Mouse (Mus musculus): Measurements from ENCODE around the gene Nrap. TPM values are rescaled to one million over a fixed set of nuclear protein-coding genes. Genes with fewer than 3 reads are reported as not detected.
A peak's percentile ranks its signal among the peaks of the same experiment; 100 is the strongest.

Gene Nrap
- polyA plus RNA-seq, 1 experiment: 3.8 TPM

- Histone ChIP-seq H3K4me1 (ENCODE audit: control insufficient read depth, insufficient read depth, insufficient read length, low read length) (0 out of 2 replicates have a peak, but pooled peaks cover 2% of the 10 kb centered on the region), H3K4me3 (ENCODE audit: insufficient read depth, low read depth, low read length) (no peak overlapping the region), H3K27ac (replicated peaks; ENCODE audit: low read depth, low read length) (no peak overlapping the region)
Observed at GRCm38 (mm10) chr19:56406581-56406980, 16.7 kb upstream of the Nrap start.

DNA sequence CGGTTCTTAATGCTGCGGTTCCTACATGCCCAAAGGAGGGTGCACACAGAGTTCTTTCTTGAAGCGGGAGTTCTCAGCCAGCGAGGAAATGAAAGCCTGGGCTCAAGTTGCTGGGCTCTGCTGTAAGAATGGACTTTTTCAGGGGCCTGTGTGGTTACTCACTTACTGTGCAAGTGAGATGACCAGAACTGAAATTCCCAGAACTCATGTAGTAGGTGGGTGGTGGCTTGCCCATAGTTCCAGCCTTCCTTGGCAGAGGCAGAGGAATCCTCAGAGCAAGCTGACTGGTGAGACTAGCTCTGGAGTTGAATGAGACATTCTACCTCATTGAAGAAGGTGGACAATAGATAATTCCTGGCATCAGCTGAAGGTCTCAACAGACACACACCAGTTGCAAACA lies 16.0 kb upstream of the Nrap start:
- H3K27ac ChIP-seq (replicated peaks; ENCODE audit: low read depth, low read length): no peak overlapping the region
- H3K4me1 ChIP-seq (ENCODE audit: control insufficient read depth, insufficient read depth, insufficient read length, low read length): 0 out of 2 replicates have a peak, but pooled peaks cover 2% of the 10 kb centered on the region
- no peak overlapping the region for H3K4me3 ChIP-seq (ENCODE audit: insufficient read depth, low read depth, low read length)

DNA sequence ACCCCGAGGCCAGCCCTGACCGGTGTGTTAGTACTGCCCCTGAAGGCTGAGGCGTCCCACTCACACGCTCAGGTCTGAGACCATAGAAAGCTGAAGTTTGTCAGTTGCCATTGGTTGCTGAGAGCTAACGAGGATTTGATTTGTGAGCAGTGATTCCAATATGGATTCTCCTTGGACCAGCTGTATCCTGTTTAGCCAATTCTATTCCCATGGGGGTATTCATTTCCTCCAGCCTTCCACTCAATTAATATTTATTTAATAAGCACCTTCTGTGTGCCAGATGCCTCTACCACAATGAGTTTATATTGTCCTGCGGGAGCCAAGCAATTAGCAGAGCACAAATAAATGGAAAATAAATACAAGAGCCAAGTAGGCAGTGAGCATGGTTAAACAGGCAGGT lies 12.0 kb upstream of the Nrap start:
- H3K4me1 ChIP-seq (ENCODE audit: control insufficient read depth, insufficient read depth, insufficient read length, low read length): 0 out of 2 replicates have a peak, but pooled peaks cover 13% of the 10 kb centered on the region
- H3K4me3 ChIP-seq (ENCODE audit: insufficient read depth, low read depth, low read length): no peak overlapping the region
- H3K27ac ChIP-seq (replicated peaks; ENCODE audit: low read depth, low read length): peak overlapping the region; percentile 9; the same call in 1 of the 2 replicates

GRCm38 (mm10) chr19:56400200-56400599 lies 10.4 kb upstream of the Nrap start:
- no peak overlapping the region for H3K4me3 ChIP-seq (ENCODE audit: insufficient read depth, low read depth, low read length)
- 0 out of 2 replicates have a peak, but pooled peaks cover 13% of the 10 kb centered on the region for H3K4me1 ChIP-seq (ENCODE audit: control insufficient read depth, insufficient read depth, insufficient read length, low read length)
- no peak overlapping the region for H3K27ac ChIP-seq (replicated peaks; ENCODE audit: low read depth, low read length)

GRCm38 (mm10) chr19:56398528-56398795 lies 8.6 kb upstream of the Nrap start:
- Histone ChIP-seq H3K4me3 (ENCODE audit: insufficient read depth, low read depth, low read length) (peak overlapping the region; percentile 92; the same call in 1 of the 2 replicates), H3K4me1 (ENCODE audit: control insufficient read depth, insufficient read depth, insufficient read length, low read length) (0 out of 2 replicates have a peak, but pooled peaks cover 13% of the 10 kb centered on the region), H3K27ac (replicated peaks; ENCODE audit: low read depth, low read length) (peak overlapping the region; percentile 72)

GRCm38 (mm10) chr19:56397663-56398527 lies 8.1 kb upstream of the Nrap start:
- Histone ChIP-seq H3K4me3 (ENCODE audit: insufficient read depth, low read depth, low read length) (peak overlapping the region; percentile 92), H3K4me1 (ENCODE audit: control insufficient read depth, insufficient read depth, insufficient read length, low read length) (0 out of 2 replicates have a peak, but pooled peaks cover 13% of the 10 kb centered on the region), H3K27ac (replicated peaks; ENCODE audit: low read depth, low read length) (peak overlapping the region; percentile 72)

- H3K4me3 ChIP-seq (ENCODE audit: insufficient read depth, low read depth, low read length): peak within 1 kb of the TSS; percentile 92
- 0 out of 2 replicates have a peak, but pooled peaks cover 11% of the 10 kb centered on the region for H3K4me1 ChIP-seq (ENCODE audit: control insufficient read depth, insufficient read depth, insufficient read length, low read length)
- H3K27ac ChIP-seq (replicated peaks; ENCODE audit: low read depth, low read length): peak within 1 kb of the TSS; percentile 72
Observed at GRCm38 (mm10) chr19:56396669-56397621, 7.1 kb upstream of the Nrap start, which contains the start of gene Casp7. Gene Casp7 (plus strand): TSS chr19:56397129.

DNA sequence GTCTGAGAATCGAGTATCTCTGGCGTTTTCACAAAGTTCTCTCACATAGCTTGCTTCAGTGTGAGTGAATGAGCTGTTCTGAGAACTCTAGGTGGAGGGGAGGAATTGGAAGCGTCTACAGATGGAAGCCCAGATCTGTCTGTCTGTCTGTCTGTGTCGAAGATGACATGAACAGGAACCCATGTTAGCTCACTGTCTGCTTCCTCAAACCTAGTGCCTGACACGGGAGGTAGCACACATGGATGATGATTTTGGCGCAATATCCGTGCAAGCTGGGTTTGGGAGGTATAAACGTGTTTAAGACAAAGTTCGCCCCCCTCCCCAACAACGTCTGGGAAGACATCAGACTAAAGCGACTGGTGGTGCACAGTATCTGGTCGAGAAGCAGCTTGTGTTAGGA lies 6.4 kb upstream of the Nrap start:
- H3K4me3 ChIP-seq (ENCODE audit: insufficient read depth, low read depth, low read length): peak overlapping the region; percentile 92
- 0 out of 2 replicates have a peak, but pooled peaks cover 11% of the 10 kb centered on the region for H3K4me1 ChIP-seq (ENCODE audit: control insufficient read depth, insufficient read depth, insufficient read length, low read length)
- no peak overlapping the region for H3K27ac ChIP-seq (replicated peaks; ENCODE audit: low read depth, low read length)

DNA sequence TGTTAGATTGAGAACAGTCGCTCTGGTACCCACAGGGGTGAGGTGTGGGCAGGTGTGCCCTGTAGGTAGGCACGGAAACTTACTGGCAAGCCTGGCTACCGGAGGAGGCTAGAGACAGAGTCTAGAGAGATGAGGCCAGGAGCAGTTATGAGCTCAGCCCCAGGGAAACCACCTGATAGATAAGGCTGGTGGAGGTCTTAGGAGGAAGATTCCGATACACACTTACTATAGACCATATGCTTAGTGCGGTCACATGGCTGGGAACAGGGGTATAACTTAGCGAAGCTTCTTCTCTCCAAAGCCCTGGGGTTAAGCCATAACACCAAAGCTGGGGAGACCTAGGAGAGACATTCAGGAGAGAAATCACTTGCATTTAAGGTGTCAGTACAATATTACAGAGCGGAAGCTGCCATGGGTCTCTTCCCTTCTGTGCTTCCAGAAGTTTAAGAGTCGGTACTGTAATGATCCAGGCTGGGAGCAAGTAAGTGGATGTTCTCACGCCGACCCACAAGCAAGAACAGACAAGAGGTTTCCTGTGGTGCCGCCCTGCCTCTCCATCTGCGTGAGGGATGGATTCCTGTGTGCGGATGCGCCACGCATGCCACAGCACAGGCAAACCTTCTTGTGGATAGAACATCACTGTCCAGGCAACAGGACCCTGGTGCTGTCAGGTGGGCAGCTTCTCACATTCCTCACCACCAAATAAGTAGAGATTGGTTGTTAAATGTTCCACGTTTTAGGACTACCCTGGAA lies 5.5 kb upstream of the Nrap start:
- no peak overlapping the region for H3K27ac ChIP-seq (replicated peaks; ENCODE audit: low read depth, low read length)
- H3K4me1 ChIP-seq (ENCODE audit: control insufficient read depth, insufficient read depth, insufficient read length, low read length): 0 out of 2 replicates have a peak, but pooled peaks cover 11% of the 10 kb centered on the region
- no peak overlapping the region for H3K4me3 ChIP-seq (ENCODE audit: insufficient read depth, low read depth, low read length)

GRCm38 (mm10) chr19:56393311-56393866 lies 3.6 kb upstream of the Nrap start:
- Histone ChIP-seq H3K27ac (replicated peaks; ENCODE audit: low read depth, low read length) (no peak overlapping the region), H3K4me3 (ENCODE audit: insufficient read depth, low read depth, low read length) (no peak overlapping the region), H3K4me1 (ENCODE audit: control insufficient read depth, insufficient read depth, insufficient read length, low read length) (0 out of 2 replicates have a peak, but pooled peaks cover 6% of the 10 kb centered on the region)

DNA sequence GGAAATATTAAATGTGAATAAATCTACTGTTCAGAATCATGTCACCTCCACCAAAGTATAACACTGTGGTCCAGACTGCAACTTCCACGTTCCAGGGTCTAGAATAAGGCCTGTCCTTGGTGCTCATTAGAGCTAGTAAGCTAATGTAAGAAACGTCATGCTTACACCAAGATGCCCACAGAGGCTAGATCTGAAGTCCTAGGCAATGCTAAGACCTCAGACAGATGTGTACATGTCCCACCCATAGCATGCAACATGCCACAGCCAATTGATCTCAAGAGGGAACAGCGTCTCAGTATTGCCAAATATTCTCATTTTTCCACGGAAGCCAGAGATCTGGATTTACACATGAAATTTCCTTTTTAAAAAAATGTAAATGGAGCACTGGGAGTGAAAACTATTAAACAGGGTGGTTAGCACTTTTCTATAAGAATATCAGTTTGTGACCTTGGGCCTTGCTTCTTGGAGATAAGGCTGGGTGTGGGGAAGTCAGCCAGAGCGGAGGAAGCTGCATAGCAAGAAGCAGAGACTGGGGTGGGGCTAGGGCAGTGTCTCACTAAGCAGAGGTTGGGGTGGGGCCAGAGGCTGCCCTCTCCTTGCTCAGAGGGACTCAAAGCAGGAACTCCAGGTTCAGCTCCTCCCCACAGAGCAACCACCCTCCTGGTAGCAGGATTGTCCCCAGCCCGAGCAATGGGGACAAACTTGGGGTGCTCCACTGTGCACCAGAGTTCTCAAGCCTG lies 1.6 kb upstream of the Nrap start:
- no peaks in the 10 kb centered on the region for H3K4me1 ChIP-seq (ENCODE audit: control insufficient read depth, insufficient read depth, insufficient read length, low read length)
- H3K27ac ChIP-seq (replicated peaks; ENCODE audit: low read depth, low read length): no peak overlapping the region
- H3K4me3 ChIP-seq (ENCODE audit: insufficient read depth, low read depth, low read length): no peak overlapping the region

DNA sequence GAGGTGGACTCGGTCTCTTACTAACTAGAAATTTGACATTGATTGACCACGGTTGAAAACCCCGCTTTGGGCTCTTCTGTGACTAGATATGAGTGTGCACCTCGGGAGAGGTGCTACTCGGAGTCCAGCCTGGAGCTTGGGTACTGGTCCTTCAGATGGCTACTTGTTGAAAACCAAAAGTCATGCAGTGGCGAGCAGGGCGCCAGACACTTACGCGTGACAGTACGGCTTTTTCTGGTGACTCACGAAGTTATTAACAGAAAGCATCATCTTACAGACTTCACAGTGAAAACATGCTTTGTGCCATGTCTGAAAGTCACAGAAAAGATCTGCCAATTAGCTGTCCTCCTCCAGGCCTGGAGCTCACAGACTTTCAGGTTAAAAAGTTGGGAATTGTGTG lies 661 bp downstream of the Nrap start:
- H3K27ac ChIP-seq (replicated peaks; ENCODE audit: low read depth, low read length): no peak overlapping the region
- H3K4me1 ChIP-seq (ENCODE audit: control insufficient read depth, insufficient read depth, insufficient read length, low read length): no peaks in the 10 kb centered on the region
- H3K4me3 ChIP-seq (ENCODE audit: insufficient read depth, low read depth, low read length): no peak overlapping the region

DNA sequence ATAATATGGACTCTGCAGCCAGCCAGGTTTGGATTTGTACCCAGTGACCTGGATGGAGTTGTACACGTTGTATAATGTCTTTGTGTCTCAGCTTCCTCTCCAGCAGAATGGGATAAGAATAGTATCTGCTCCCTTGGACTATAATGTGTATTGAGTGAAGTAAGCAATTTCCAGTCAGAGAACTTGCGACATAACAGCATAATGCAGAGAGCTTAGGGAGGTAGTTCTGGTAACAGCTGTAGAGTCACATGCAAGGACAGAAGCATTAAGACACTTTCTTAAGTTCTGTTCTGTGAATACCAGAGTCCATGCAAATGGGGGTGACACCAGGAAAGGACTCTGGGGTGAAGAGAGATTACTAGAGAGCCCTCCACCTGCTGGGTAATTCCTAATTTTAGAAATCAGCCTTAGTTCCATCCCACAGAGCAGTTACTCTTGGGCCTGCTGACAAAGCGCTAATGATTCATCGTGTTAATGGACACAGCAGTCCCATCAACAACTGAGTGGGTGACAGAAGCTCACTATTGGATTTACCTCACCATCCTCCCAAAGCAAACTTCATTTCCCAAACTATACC lies 2.0 kb downstream of the Nrap start:
- Histone ChIP-seq H3K4me1 (ENCODE audit: control insufficient read depth, insufficient read depth, insufficient read length, low read length) (no peaks in the 10 kb centered on the region), H3K4me3 (ENCODE audit: insufficient read depth, low read depth, low read length) (no peak overlapping the region), H3K27ac (replicated peaks; ENCODE audit: low read depth, low read length) (no peak overlapping the region)
